Mouse (Mus musculus) kidney, adult 2 months (tissue): ENCODE results near the gene Numb. TPM values are rescaled to one million over a fixed set of nuclear protein-coding genes. Genes with fewer than 3 reads are reported as not detected.

Experiments
- DNase-seq: peaks from one replicate; pipeline ENCODE4 v3.0.0; 2021
- H3K27ac ChIP-seq: fragments of 200-500 bp; 2 replicates; pipeline ENCODE4 v1.5.1; 2012; ENCODE audit warnings: low read depth, low read length, control low read depth, inconsistent platforms; ENCODE audit not compliant: insufficient read depth
- H3K27me3 ChIP-seq: fragments of 200-500 bp; replicated peaks from 2 replicates; pipeline ENCODE4 v1.6.1; 2012; ENCODE audit warnings: mild to moderate bottlenecking, moderate library complexity, low read length, inconsistent platforms; ENCODE audit not compliant: control insufficient read depth, insufficient read depth
- H3K36me3 ChIP-seq: fragments of 200-500 bp; 2 replicates; pipeline ENCODE4 v1.6.1; 2012; ENCODE audit warnings: mild to moderate bottlenecking, moderate library complexity, low read length, inconsistent platforms; ENCODE audit not compliant: control insufficient read depth, insufficient read depth
- H3K4me1 ChIP-seq: fragments of 200-500 bp; 2 replicates; pipeline ENCODE4 v1.6.1; 2011; ENCODE audit warnings: low read length; ENCODE audit not compliant: control insufficient read depth, insufficient read depth
- H3K4me3 ChIP-seq: fragments of 200-500 bp; 2 replicates; pipeline ENCODE4 v1.5.1; 2011; ENCODE audit warnings: mild to moderate bottlenecking, low read depth, low read length, control low read depth; ENCODE audit not compliant: insufficient read depth
- CTCF ChIP-seq: fragments of 200-500 bp; conservative IDR thresholded peaks from 2 replicates; pipeline ENCODE4 v1.5.1; 2011; ENCODE audit warnings: low read depth, mild to moderate bottlenecking, control low read depth, low read length, moderate library complexity, mixed read lengths; ENCODE audit not compliant: insufficient read depth, insufficient read length
- POLR2A ChIP-seq: fragments of 200-500 bp; IDR thresholded peaks from one replicate; pipeline ENCODE4 v1.6.1; 2011; ENCODE audit warnings: low read depth, low read length, control low read depth
- WGBS: fragments of 180-500 bp; shearing (Covaris S2); methylation state at CpG from one replicate; pipeline ENCODE4 v1.1.7; 2018; 5-methylcytosine and 5-hydroxymethylcytosine counted together
- polyA plus RNA-seq: library from polyadenylated mRNA; depleted of rRNA; stranded (reverse); fragments of >200 nt; gene quantifications from 2 replicates; pipeline ENCODE4 v1.2.3, GENCODE M21; 2012

The Numb gene
- polyA plus RNA-seq, 1 experiment = 63.7 TPM

GRCm38 (mm10) chr12:83874597-83874996 is 47.1 kb downstream of the Numb start:
- Histone ChIP-seq H3K27me3 (no peaks in the 10 kb centered on the region), H3K27ac (no peak overlapping the region), H3K4me3 (no peak overlapping the region), H3K4me1 (peaks cover 3% of the 10 kb centered on the region; the same call in 1 of the 2 replicates), H3K36me3 (no peaks in the 10 kb centered on the region)
- 53% methylated on average over 4 of the region's 4 CpGs for WGBS
- TF ChIP-seq CTCF (no peak), POLR2A (no peak)
- peak; percentile 89 for DNase-seq

- H3K4me3 ChIP-seq = no peak overlapping the region
- no peak for DNase-seq
- H3K36me3 ChIP-seq = no peaks in the 10 kb centered on the region
- no peaks in the 10 kb centered on the region for H3K27me3 ChIP-seq
- H3K4me1 ChIP-seq = no peaks in the 10 kb centered on the region; the same call in 1 of the 2 replicates
- TF ChIP-seq POLR2A (no peak), CTCF (no peak)
- no peak overlapping the region for H3K27ac ChIP-seq
- WGBS = 97% methylated on average over 1 of the region's 1 CpGs
Observed at GRCm38 (mm10) chr12:83864501-83864900, 57.2 kb downstream of the Numb start.

- WGBS = 86% methylated on average over 3 of the region's 3 CpGs
- Histone ChIP-seq H3K4me3 (no peak overlapping the region), H3K4me1 (no peaks in the 10 kb centered on the region; the same call in 1 of the 2 replicates), H3K27ac (no peak overlapping the region), H3K27me3 (no peaks in the 10 kb centered on the region), H3K36me3 (no peaks in the 10 kb centered on the region)
- DNase-seq = no peak
- TF ChIP-seq CTCF (no peak), POLR2A (no peak)
Observed at GRCm38 (mm10) chr12:83861880-83862279, 59.9 kb downstream of the Numb start.

GRCm38 (mm10) chr12:83860688-83861087 is 61.0 kb downstream of the Numb start:
- Histone ChIP-seq H3K27me3 (no peaks in the 10 kb centered on the region), H3K4me1 (no peaks in the 10 kb centered on the region; the same call in 1 of the 2 replicates), H3K27ac (no peak overlapping the region), H3K36me3 (no peaks in the 10 kb centered on the region), H3K4me3 (no peak overlapping the region)
- no peak for TF ChIP-seq CTCF
- no peak for TF ChIP-seq POLR2A
- no peak for DNase-seq

- Histone ChIP-seq H3K4me3 (no peak overlapping the region), H3K27me3 (no peaks in the 10 kb centered on the region), H3K36me3 (no peaks in the 10 kb centered on the region), H3K27ac (no peak overlapping the region), H3K4me1 (no peaks in the 10 kb centered on the region)
- DNase-seq = no peak
- 82% methylated on average over 2 of the region's 2 CpGs for WGBS
- TF ChIP-seq CTCF (no peak), POLR2A (no peak)
Observed at GRCm38 (mm10) chr12:83858052-83858451, 63.7 kb downstream of the Numb start.

- TF ChIP-seq POLR2A = no peak
- no peak for TF ChIP-seq CTCF
- no peak overlapping the region for H3K27ac ChIP-seq
- WGBS = 75% methylated on average over 1 of the region's 1 CpGs
Observed at GRCm38 (mm10) chr12:83855211-83855610, 66.5 kb downstream of the Numb start.

GRCm38 (mm10) chr12:83854281-83854680 is 67.5 kb downstream of the Numb start:
- H3K4me3 ChIP-seq = no peak overlapping the region
- H3K4me1 ChIP-seq = no peaks in the 10 kb centered on the region
- no peaks in the 10 kb centered on the region for H3K36me3 ChIP-seq
- no peak overlapping the region for H3K27ac ChIP-seq
- TF ChIP-seq CTCF (no peak), POLR2A (no peak)
- 92% methylated on average over 3 of the region's 3 CpGs for WGBS
- DNase-seq = no peak
- H3K27me3 ChIP-seq = no peaks in the 10 kb centered on the region

More at GRCm38 (mm10) chr12:83855211-83855610, 66.5 kb downstream of the Numb start:
- Histone ChIP-seq H3K4me3 (no peak overlapping the region), H3K27me3 (no peaks in the 10 kb centered on the region), H3K36me3 (no peaks in the 10 kb centered on the region), H3K4me1 (no peaks in the 10 kb centered on the region)
- DNase-seq = no peak
